Mouse (Mus musculus): ENCODE data around the gene Arfrp1. TPM values are rescaled to one million over a fixed set of nuclear protein-coding genes. Genes with fewer than 3 reads are reported as not detected.
A peak's percentile ranks its signal among the peaks of the same experiment; 100 is the strongest.

The Arfrp1 gene
- polyA plus RNA-seq (2015; fragmentation: Nextera tagmentation; extraction: Ambion mirVana): 17.9 and 19.4 TPM in 2 replicates

- peak within 1 kb of the TSS; percentile 82 for H3K4me3 ChIP-seq (ENCODE audit: low read depth, low read length)
- WGBS (ENCODE audit: insufficient replicate concordance): 1% methylated on average over 58 of the region's 71 CpGs
- peak; percentile 94 for ATAC-seq
Measured at GRCm38 (mm10) chr2:181364860-181365596, at the start of gene Arfrp1, which contains the start of gene Zgpat. TSS of gene Arfrp1 (minus strand) at chr2:181365404. TSS of gene Zgpat (plus strand) at chr2:181364928.

DNA sequence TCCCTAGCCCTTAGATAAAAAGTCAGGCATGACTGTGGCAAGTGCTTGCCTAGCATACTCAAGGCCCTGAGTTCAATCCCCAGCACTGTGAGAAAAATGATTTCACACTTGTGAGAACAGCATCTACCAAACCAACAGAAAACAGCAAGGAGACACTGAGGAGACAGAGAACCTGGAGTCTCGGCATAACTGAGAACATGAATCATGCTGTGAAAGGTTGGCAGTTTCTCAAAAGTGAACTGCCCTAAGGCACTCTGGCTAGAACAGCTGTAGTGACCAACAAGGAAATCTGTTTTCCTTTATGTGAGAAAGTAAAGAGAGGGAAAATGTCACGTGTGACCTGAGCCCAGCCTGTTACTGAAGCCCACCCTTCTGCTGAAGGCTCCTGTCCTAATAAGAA, 47.9 kb upstream of the Arfrp1 start:
- H3K27me3 ChIP-seq (ENCODE audit: insufficient read depth, low read length): no peaks in the 10 kb centered on the region
- H3K27ac ChIP-seq (ENCODE audit: low read depth): no peak overlapping the region
- no peak overlapping the region for H3K4me3 ChIP-seq (ENCODE audit: low read depth, low read length)
- TF ChIP-seq EP300 (IDR thresholded peaks at IDR 0.05; ENCODE audit: low read depth) (no peak), CTCF (IDR thresholded peaks at IDR 0.05; ENCODE audit: low read depth) (no peak)
- no peak overlapping the region for H3K9ac ChIP-seq (replicated peaks)
- H3K9me3 ChIP-seq (ENCODE audit: low read length): no peaks in the 10 kb centered on the region
- WGBS (ENCODE audit: insufficient replicate concordance): 64% methylated on average over 2 of the region's 2 CpGs
- H3K36me3 ChIP-seq (replicated peaks; ENCODE audit: insufficient read depth, low read length): peaks cover 2% of the 10 kb centered on the region; the same call in 1 of the 2 replicates
- H3K4me1 ChIP-seq (ENCODE audit: insufficient read depth): no peaks in the 10 kb centered on the region
- ATAC-seq (no peak), DNase-seq (no peak)
- H3K4me2 ChIP-seq (ENCODE audit: low read depth, low read length): no peak overlapping the region

More at GRCm38 (mm10) chr2:181364860-181365596, at the start of gene Arfrp1, which contains the start of gene Zgpat:
- no peaks in the 10 kb centered on the region for H3K27me3 ChIP-seq (ENCODE audit: insufficient read depth, low read length)
- peaks cover 33% of the 10 kb centered on the region for H3K36me3 ChIP-seq (replicated peaks; ENCODE audit: insufficient read depth, low read length)
- TF ChIP-seq CTCF (IDR thresholded peaks at IDR 0.05; ENCODE audit: low read depth) (no peak), EP300 (IDR thresholded peaks at IDR 0.05; ENCODE audit: low read depth) (no peak)
- peak within 1 kb of the TSS; percentile 99 for H3K4me2 ChIP-seq (ENCODE audit: low read depth, low read length)
- H3K9me3 ChIP-seq (ENCODE audit: low read length): no peaks in the 10 kb centered on the region
- H3K9ac ChIP-seq (replicated peaks): peak within 1 kb of the TSS; percentile 81
- peak; percentile 93 for DNase-seq
- peak within 1 kb of the TSS; percentile 93 for H3K27ac ChIP-seq (ENCODE audit: low read depth)
- peaks cover 19% of the 10 kb centered on the region for H3K4me1 ChIP-seq (ENCODE audit: insufficient read depth)

DNA sequence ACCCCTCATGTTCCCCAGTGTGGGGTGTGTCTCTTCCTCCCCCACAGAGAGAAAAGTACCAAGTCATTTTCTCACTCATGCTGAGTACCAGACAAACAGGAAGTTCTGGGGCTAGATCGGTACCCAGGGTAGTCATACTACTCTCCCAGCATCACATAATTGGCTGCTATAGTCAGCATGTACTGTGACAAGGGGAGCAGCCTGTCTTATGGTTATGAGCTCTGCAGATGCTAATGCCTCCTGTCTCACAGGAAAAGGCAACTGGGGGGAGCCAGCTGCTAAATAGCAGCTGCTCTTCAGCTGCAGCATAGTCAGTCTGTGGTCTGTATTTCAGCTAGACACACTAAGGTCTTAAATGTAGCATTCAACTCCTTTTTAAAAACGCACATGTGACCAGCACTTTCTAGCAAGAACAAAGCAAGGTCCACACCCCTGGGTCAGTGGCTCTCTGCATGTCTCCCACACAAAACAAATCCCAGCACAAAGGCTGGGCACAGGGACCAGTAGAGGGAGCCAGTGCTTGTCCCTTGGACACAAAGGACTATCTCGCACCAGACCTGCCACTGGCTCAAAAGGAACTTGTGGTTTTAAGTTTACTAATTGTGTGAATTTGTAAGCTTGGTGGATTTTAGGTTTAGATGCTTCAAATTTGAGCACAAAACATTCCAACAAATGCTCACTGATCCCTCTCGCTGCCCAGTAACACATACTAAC, 45.7 kb upstream of the Arfrp1 start:
- Histone ChIP-seq H3K36me3 (replicated peaks; ENCODE audit: insufficient read depth, low read length) (peaks cover 2% of the 10 kb centered on the region; the same call in 1 of the 2 replicates), H3K4me1 (ENCODE audit: insufficient read depth) (no peaks in the 10 kb centered on the region), H3K27ac (ENCODE audit: low read depth) (no peak overlapping the region), H3K27me3 (ENCODE audit: insufficient read depth, low read length) (no peaks in the 10 kb centered on the region), H3K4me2 (ENCODE audit: low read depth, low read length) (no peak overlapping the region), H3K4me3 (ENCODE audit: low read depth, low read length) (no peak overlapping the region), H3K9me3 (ENCODE audit: low read length) (no peaks in the 10 kb centered on the region), H3K9ac (replicated peaks) (no peak overlapping the region)
- TF ChIP-seq EP300 (IDR thresholded peaks at IDR 0.05; ENCODE audit: low read depth) (no peak), CTCF (IDR thresholded peaks at IDR 0.05; ENCODE audit: low read depth) (peak; percentile 89)
- ATAC-seq (peak; percentile 71), DNase-seq (peak; percentile 73)
- WGBS (ENCODE audit: insufficient replicate concordance): 37% methylated on average over 4 of the region's 4 CpGs

GRCm38 (mm10) chr2:181409643-181410042, 44.4 kb upstream of the Arfrp1 start:
- H3K4me3 ChIP-seq (ENCODE audit: low read depth, low read length): no peak overlapping the region
- no peaks in the 10 kb centered on the region for H3K9me3 ChIP-seq (ENCODE audit: low read length)
- H3K27me3 ChIP-seq (ENCODE audit: insufficient read depth, low read length): no peaks in the 10 kb centered on the region
- WGBS (ENCODE audit: insufficient replicate concordance): 71% methylated on average over 7 of the region's 7 CpGs
- DNase-seq (no peak), ATAC-seq (no peak)
- no peaks in the 10 kb centered on the region for H3K4me1 ChIP-seq (ENCODE audit: insufficient read depth)
- H3K9ac ChIP-seq (replicated peaks): no peak overlapping the region
- no peak overlapping the region for H3K27ac ChIP-seq (ENCODE audit: low read depth)
- peaks cover 2% of the 10 kb centered on the region; the same call in 1 of the 2 replicates for H3K36me3 ChIP-seq (replicated peaks; ENCODE audit: insufficient read depth, low read length)
- no peak for TF ChIP-seq EP300 (IDR thresholded peaks at IDR 0.05; ENCODE audit: low read depth)
- no peak for TF ChIP-seq CTCF (IDR thresholded peaks at IDR 0.05; ENCODE audit: low read depth)
- H3K4me2 ChIP-seq (ENCODE audit: low read depth, low read length): no peak overlapping the region

DNA sequence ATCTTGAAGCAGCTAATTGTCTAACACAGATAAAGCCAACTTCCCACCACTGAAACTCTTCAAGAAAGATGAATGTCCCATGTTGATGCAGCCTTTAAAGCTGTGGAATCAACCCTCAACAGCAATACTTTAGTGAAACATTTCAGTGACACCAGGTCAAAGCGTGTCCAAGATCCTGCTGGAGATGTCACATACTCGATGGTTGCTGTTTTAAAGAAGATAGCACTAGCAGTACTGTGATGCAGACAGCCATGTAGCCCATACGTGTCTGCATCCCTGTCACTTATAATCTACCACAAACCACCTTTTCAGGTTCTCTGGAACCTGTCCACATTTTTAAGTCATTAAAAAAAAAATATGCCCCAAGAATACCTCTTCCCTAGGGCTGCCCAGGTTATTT, 38.5 kb upstream of the Arfrp1 start:
- no peak for TF ChIP-seq CTCF (IDR thresholded peaks at IDR 0.05; ENCODE audit: low read depth)
- TF ChIP-seq EP300 (IDR thresholded peaks at IDR 0.05; ENCODE audit: low read depth): no peak
- Histone ChIP-seq H3K27me3 (ENCODE audit: insufficient read depth, low read length) (no peaks in the 10 kb centered on the region), H3K27ac (ENCODE audit: low read depth) (no peak overlapping the region), H3K9me3 (ENCODE audit: low read length) (no peaks in the 10 kb centered on the region), H3K4me2 (ENCODE audit: low read depth, low read length) (no peak overlapping the region), H3K4me3 (ENCODE audit: low read depth, low read length) (no peak overlapping the region), H3K36me3 (replicated peaks; ENCODE audit: insufficient read depth, low read length) (peaks cover 2% of the 10 kb centered on the region; the same call in 1 of the 2 replicates), H3K9ac (replicated peaks) (no peak overlapping the region), H3K4me1 (ENCODE audit: insufficient read depth) (no peaks in the 10 kb centered on the region)
- 65% methylated on average over 3 of the region's 3 CpGs for WGBS (ENCODE audit: insufficient replicate concordance)
- ATAC-seq (no peak), DNase-seq (no peak)

DNA sequence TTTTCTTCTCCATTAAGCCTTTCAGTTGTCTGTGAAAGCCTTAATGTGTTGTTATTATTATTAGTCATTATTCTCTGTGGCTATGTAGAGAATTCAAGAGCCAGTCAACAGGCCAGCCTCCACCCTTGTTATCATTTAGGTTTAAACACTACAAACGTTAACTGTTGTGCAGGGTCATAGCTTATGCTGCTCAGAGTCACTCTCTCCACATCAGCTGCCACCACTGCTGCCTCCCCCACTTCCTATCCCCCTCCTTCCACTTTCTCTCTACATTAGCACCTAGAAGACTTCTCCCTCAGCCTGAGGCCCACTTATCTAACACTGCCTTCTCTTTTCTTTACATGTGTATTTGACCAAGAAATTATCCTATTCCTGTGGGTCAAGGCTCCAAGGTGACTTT, 36.3 kb upstream of the Arfrp1 start:
- no peak for DNase-seq
- no peak overlapping the region for H3K27ac ChIP-seq (ENCODE audit: low read depth)
- no peaks in the 10 kb centered on the region for H3K27me3 ChIP-seq (ENCODE audit: insufficient read depth, low read length)
- H3K9me3 ChIP-seq (ENCODE audit: low read length): no peaks in the 10 kb centered on the region
- H3K4me1 ChIP-seq (ENCODE audit: insufficient read depth): no peaks in the 10 kb centered on the region
- no peak for ATAC-seq
- no peak overlapping the region for H3K4me2 ChIP-seq (ENCODE audit: low read depth, low read length)
- H3K9ac ChIP-seq (replicated peaks): no peak overlapping the region
- no peaks in the 10 kb centered on the region for H3K36me3 ChIP-seq (replicated peaks; ENCODE audit: insufficient read depth, low read length)
- no peak for TF ChIP-seq CTCF (IDR thresholded peaks at IDR 0.05; ENCODE audit: low read depth)
- no peak for TF ChIP-seq EP300 (IDR thresholded peaks at IDR 0.05; ENCODE audit: low read depth)
- WGBS (ENCODE audit: insufficient replicate concordance): 3% methylated on average over 1 of the region's 1 CpGs
- no peak overlapping the region for H3K4me3 ChIP-seq (ENCODE audit: low read depth, low read length)
